Mouse (Mus musculus) bone marrow macrophage, adult 2 months (primary cell): ENCODE measurements around the gene Foxo3.

Experiments
- CTCF ChIP-seq: IDR thresholded peaks from 2 replicates; pipeline ENCODE4 v1.5.1; 2012; ENCODE audit warnings: low read depth, mild to moderate bottlenecking, low read length, moderate library complexity
- POLR2A ChIP-seq: IDR thresholded peaks from 2 replicates; pipeline ENCODE4 v1.6.1; 2012; ENCODE audit warnings: mild to moderate bottlenecking, low read depth, low read length, borderline replicate concordance

GRCm38 (mm10) chr10:42221996-42222395 lies 54.6 kb downstream of the Foxo3 start:
- TF ChIP-seq CTCF (no peak), POLR2A (no peak)
